8 mouse cellular contexts compared by ENCODE assay signal in the genomic region with DNA sequence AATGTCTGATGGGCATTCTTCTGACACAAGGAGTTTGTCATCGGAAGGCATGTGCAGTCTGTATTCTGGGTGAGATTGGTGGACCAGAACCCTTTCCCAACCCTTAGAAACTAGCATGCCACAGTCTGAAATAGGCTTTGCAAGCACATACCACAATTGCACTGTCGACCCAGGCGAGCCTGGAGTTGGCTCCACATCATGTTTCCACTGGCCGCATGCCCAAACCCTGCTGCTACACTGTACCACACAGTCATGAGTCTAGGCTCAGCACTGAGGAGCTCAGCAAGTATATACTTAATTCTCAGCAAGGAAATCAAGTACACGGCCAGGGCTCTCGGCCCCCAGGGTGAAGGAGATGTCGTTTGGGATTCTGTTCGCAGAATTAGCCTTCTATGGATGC.
DNase-seq lines count a peak whose midpoint lies in the region.

No protein-coding gene starts in this region.

- DNase-seq in left cerebral cortex, postnatal 10 days (ENCODE audit: extremely low spot score in 1 of 2, low spot score in 2 of 2): peak; percentile 35 to 85
- no peak for DNase-seq in left cerebral cortex, adult 11 months (ENCODE audit: low spot score)
- DNase-seq in adrenal gland, postnatal 25 days: peak; percentile 84
- peak; percentile 17 to 41 for DNase-seq in frontal cortex, postnatal 36 days (ENCODE audit: low spot score in 2 of 2)
- DNase-seq in kidney, adult 8-10 months: peak; percentile 88
- DNase-seq in lung, postnatal 36 days: peak; percentile 78
- DNase-seq in retina, embryonic 14.5 days (ENCODE audit: low spot score): no peak
- no peak for DNase-seq in thymus, postnatal 0 days (ENCODE audit: low spot score)

- intact Hi-C loops in left cerebral cortex, postnatal 10 days (cut with DNase I): no loop called here

Comparison
In these comparisons a context has a peak if more than half of its experiments do, and no peak if none do; other contexts are left out.
1. DNase-seq: peak in left cerebral cortex, postnatal 10 days (2 of 2), adrenal gland, postnatal 25 days (single experiment), frontal cortex, postnatal 36 days (2 of 2), kidney, adult 8-10 months (2 of 2) and lung, postnatal 36 days (single experiment); none in left cerebral cortex, adult 11 months (single experiment), retina, embryonic 14.5 days (single experiment) and thymus, postnatal 0 days (single experiment).